In genomic region chr1:133467905-133468304, GRCm38 (mm10) we compare ENCODE assay signal across 25 mouse cellular contexts. TPM values are rescaled to one million over a fixed set of nuclear protein-coding genes. Genes with fewer than 3 reads are reported as not detected.
DNase-seq lines count a peak whose midpoint lies in the region; ATAC-seq and TF ChIP-seq lines count a peak whose summit lies in the region.
"Had no signal": no experiment of that assay in that cellular context is flagged by ENCODE, and none has a peak within 500 bp of the region (broad histone marks: within the 10 kb centered on the region; RNA-seq: fewer than 3 reads in every experiment).

No protein-coding gene starts in this region.

- WGBS in hindbrain, embryonic 10.5 days, result 54% methylated on average over 8 of the region's 8 CpGs
- 70% methylated on average over 8 of the region's 8 CpGs for WGBS in hindbrain, embryonic 13.5 days
- WGBS in kidney, embryonic 15.5 days, result 65% methylated on average over 8 of the region's 8 CpGs
- WGBS in midbrain, embryonic 10.5 days, result 74% methylated on average over 8 of the region's 8 CpGs
- WGBS in midbrain, postnatal 0 days, result 71% methylated on average over 8 of the region's 8 CpGs
- WGBS in limb, embryonic 12.5 days, result 65% methylated on average over 8 of the region's 8 CpGs

- no peaks in the 10 kb centered on the region for H3K27me3 ChIP-seq in hindbrain, embryonic 10.5 days (ENCODE audit: insufficient read depth, poor library complexity, severe bottlenecking)
- H3K27me3 ChIP-seq in hindbrain, embryonic 13.5 days, result no peaks in the 10 kb centered on the region
- no peaks in the 10 kb centered on the region for H3K27me3 ChIP-seq in kidney, embryonic 15.5 days
- 0 out of 2 replicates have a peak, but pooled peaks cover 7% of the 10 kb centered on the region for H3K27me3 ChIP-seq in midbrain, embryonic 10.5 days (ENCODE audit: low read depth, poor library complexity, severe bottlenecking)
- H3K27me3 ChIP-seq in midbrain, postnatal 0 days (ENCODE audit: insufficient read depth, low read length), result no peaks in the 10 kb centered on the region
- no peaks in the 10 kb centered on the region for H3K27me3 ChIP-seq in limb, embryonic 12.5 days
- H3K27me3 ChIP-seq: forebrain, embryonic 15.5 days; heart, embryonic 13.5 days had no signal

- no peak overlapping the region for H3K4me2 ChIP-seq in hindbrain, embryonic 13.5 days
- no peak overlapping the region for H3K4me2 ChIP-seq in kidney, embryonic 15.5 days
- no peak overlapping the region for H3K4me2 ChIP-seq in midbrain, postnatal 0 days (ENCODE audit: low read depth, low read length, poor library complexity, severe bottlenecking)
- H3K4me2 ChIP-seq in limb, embryonic 12.5 days, result no peak overlapping the region
- H3K4me2 ChIP-seq: forebrain, embryonic 15.5 days; heart, embryonic 13.5 days; hindbrain, embryonic 14.5 days had no signal

- TF ChIP-seq CTCF in midbrain, postnatal 0 days (IDR thresholded peaks at IDR 0.05), result no peak

- H3K9me3 ChIP-seq in hindbrain, embryonic 10.5 days, result no peaks in the 10 kb centered on the region
- no peaks in the 10 kb centered on the region for H3K9me3 ChIP-seq in hindbrain, embryonic 13.5 days
- H3K9me3 ChIP-seq in kidney, embryonic 15.5 days (replicated peaks), result no peaks in the 10 kb centered on the region
- H3K9me3 ChIP-seq in midbrain, embryonic 10.5 days (replicated peaks), result no peaks in the 10 kb centered on the region
- no peaks in the 10 kb centered on the region for H3K9me3 ChIP-seq in midbrain, postnatal 0 days (ENCODE audit: low read length)
- H3K9me3 ChIP-seq in limb, embryonic 12.5 days, result no peaks in the 10 kb centered on the region
- H3K9me3 ChIP-seq: forebrain, embryonic 15.5 days; heart, embryonic 10.5 days; heart, embryonic 13.5 days had no signal

- no peak overlapping the region for H3K9ac ChIP-seq in hindbrain, embryonic 13.5 days
- no peak overlapping the region for H3K9ac ChIP-seq in kidney, embryonic 15.5 days
- H3K9ac ChIP-seq in midbrain, postnatal 0 days (replicated peaks; ENCODE audit: low read length, poor library complexity, severe bottlenecking), result no peak overlapping the region
- H3K9ac ChIP-seq in limb, embryonic 12.5 days (replicated peaks), result no peak overlapping the region
- H3K9ac ChIP-seq: forebrain, embryonic 15.5 days; heart, embryonic 13.5 days; hindbrain, embryonic 14.5 days had no signal

- peaks cover 42% of the 10 kb centered on the region for H3K4me1 ChIP-seq in hindbrain, embryonic 10.5 days (replicated peaks)
- H3K4me1 ChIP-seq in hindbrain, embryonic 13.5 days (replicated peaks), result peaks cover 11% of the 10 kb centered on the region
- peaks cover 44% of the 10 kb centered on the region for H3K4me1 ChIP-seq in kidney, embryonic 15.5 days
- peaks cover 33% of the 10 kb centered on the region for H3K4me1 ChIP-seq in midbrain, embryonic 10.5 days
- H3K4me1 ChIP-seq in midbrain, postnatal 0 days (ENCODE audit: insufficient read depth, low read length), result no peaks in the 10 kb centered on the region
- H3K4me1 ChIP-seq in limb, embryonic 12.5 days (replicated peaks), result peaks cover 24% of the 10 kb centered on the region
- H3K4me1 ChIP-seq: forebrain, embryonic 15.5 days had no signal

- ATAC-seq in hindbrain, embryonic 13.5 days (ENCODE audit: low FRiP score), result no peak
- no peak for ATAC-seq in kidney, embryonic 15.5 days (replicated peaks; ENCODE audit: low FRiP score)
- ATAC-seq in midbrain, postnatal 0 days (ENCODE audit: low FRiP score), result no peak
- no peak for ATAC-seq in limb, embryonic 12.5 days (ENCODE audit: insufficient number of reproducible peaks, insufficient read depth, low FRiP score, low TSS enrichment, low read depth)
- ATAC-seq: CD4-positive, CD25-positive, alpha-beta regulatory T cell, adult 4 months; forebrain, embryonic 15.5 days; hindbrain, postnatal 0 days had no signal

- H3K4me3 ChIP-seq in hindbrain, embryonic 10.5 days, result no peak overlapping the region
- H3K4me3 ChIP-seq in hindbrain, embryonic 13.5 days, result no peak overlapping the region
- H3K4me3 ChIP-seq in kidney, embryonic 15.5 days (replicated peaks), result no peak overlapping the region
- H3K4me3 ChIP-seq in midbrain, embryonic 10.5 days, result no peak overlapping the region
- H3K4me3 ChIP-seq in midbrain, postnatal 0 days (ENCODE audit: low read depth, low read length), result no peak overlapping the region
- H3K4me3 ChIP-seq in limb, embryonic 12.5 days (replicated peaks), result no peak overlapping the region
- H3K4me3 ChIP-seq: forebrain, embryonic 15.5 days; heart, adult 2 months; heart, embryonic 10.5 days; heart, embryonic 13.5 days had no signal

- no peak for DNase-seq in hindbrain, embryonic 10.5 days (ENCODE audit: low spot score)
- DNase-seq in kidney, postnatal 25 days, result no peak
- DNase-seq in midbrain, embryonic 10.5 days (ENCODE audit: low spot score), result no peak
- no peak for DNase-seq in midbrain, postnatal 0 days (ENCODE audit: low spot score)
- DNase-seq in left cerebral cortex, postnatal 14 days (ENCODE audit: low spot score in 2 of 2), result no peak
- DNase-seq: adrenal gland, adult 2 months; adrenal gland, postnatal 14 days; cerebellum, adult 11 months; cerebellum, adult 8-10 months; cerebellum, postnatal 10 days; cerebellum, postnatal 36 days; embryo, embryonic 11 days; gastrocnemius, postnatal 25 days; heart, adult 2 months; heart, postnatal 14 days had no signal

- H3K36me3 ChIP-seq in hindbrain, embryonic 10.5 days, result no peaks in the 10 kb centered on the region
- H3K36me3 ChIP-seq in hindbrain, embryonic 13.5 days, result no peaks in the 10 kb centered on the region
- H3K36me3 ChIP-seq in kidney, embryonic 15.5 days, result no peaks in the 10 kb centered on the region
- no peaks in the 10 kb centered on the region for H3K36me3 ChIP-seq in midbrain, embryonic 10.5 days
- H3K36me3 ChIP-seq in midbrain, postnatal 0 days (ENCODE audit: insufficient read depth, low read length), result no peaks in the 10 kb centered on the region
- H3K36me3 ChIP-seq in limb, embryonic 12.5 days, result no peaks in the 10 kb centered on the region
- H3K36me3 ChIP-seq: forebrain, embryonic 15.5 days; heart, embryonic 10.5 days; heart, embryonic 13.5 days had no signal

- intact Hi-C loops in left cerebral cortex, postnatal 14 days (cut with DNase I), result no loop called here

- H3K27ac ChIP-seq in hindbrain, embryonic 10.5 days, result peak overlapping the region; percentile 68
- no peak overlapping the region for H3K27ac ChIP-seq in hindbrain, embryonic 13.5 days
- peak overlapping the region; percentile 83 for H3K27ac ChIP-seq in kidney, embryonic 15.5 days
- H3K27ac ChIP-seq in midbrain, embryonic 10.5 days (replicated peaks), result peak overlapping the region; percentile 69
- no peak overlapping the region for H3K27ac ChIP-seq in midbrain, postnatal 0 days (ENCODE audit: low read depth, low read length)
- H3K27ac ChIP-seq in limb, embryonic 12.5 days, result 0 out of 2 replicates have a peak overlapping the region, but pooled peaks have one; percentile 23
- H3K27ac ChIP-seq: forebrain, embryonic 15.5 days; heart, embryonic 10.5 days; heart, embryonic 13.5 days; hindbrain, embryonic 14.5 days; hindbrain, postnatal 0 days had no signal

RNA-seq across cellular contexts. Expression of gene Sox13, which starts 43.7 kb away (rescaled TPM):
- polyA plus RNA-seq in hindbrain, embryonic 10.5 days (2016; fragmentation: Nextera tagmentation; extraction: Ambion mirVana), result 28.3 and 28.4 TPM in 2 replicates
- polyA plus RNA-seq in hindbrain, embryonic 13.5 days (2015; fragmentation: Nextera tagmentation; extraction: Ambion mirVana), result 7.9 and 8.0 TPM in 2 replicates
- 15.0 and 16.2 TPM in 2 replicates for polyA plus RNA-seq in kidney, embryonic 15.5 days (2015; fragmentation: Nextera tagmentation; extraction: Ambion mirVana)
- 28.5 and 32.0 TPM in 2 replicates for polyA plus RNA-seq in midbrain, embryonic 10.5 days (2016; fragmentation: Nextera tagmentation; extraction: Ambion mirVana)
- 16.5 and 17.3 TPM in 2 replicates for total RNA-seq in midbrain, postnatal 0 days (2014; rRNA removed)
- 3.3 and 4.7 TPM in 2 replicates for polyA plus RNA-seq in midbrain, postnatal 0 days (2015; fragmentation: Nextera tagmentation; extraction: Ambion mirVana)
- polyA plus RNA-seq in limb, embryonic 12.5 days (2016; fragmentation: Nextera tagmentation; extraction: Ambion mirVana), result 5.6 and 8.0 TPM in 2 replicates
- total RNA-seq in left cerebral cortex, postnatal 14 days (2021), result 1 to 10 TPM; 6.5 to 9.9 TPM
- total RNA-seq: MEL had no signal
- polyA plus RNA-seq: CD4-positive, CD25-positive, alpha-beta regulatory T cell, adult 4 months had no signal

Comparison
In these comparisons a context has a peak if more than half of its experiments do, and no peak if none do; other contexts are left out.
1. H3K27ac ChIP-seq: peak in hindbrain, embryonic 10.5 days (single experiment), kidney, embryonic 15.5 days (single experiment), midbrain, embryonic 10.5 days (single experiment) and limb, embryonic 12.5 days (single experiment); none in hindbrain, embryonic 13.5 days (single experiment) and midbrain, postnatal 0 days (single experiment).